Mouse (Mus musculus): ENCODE results near the gene Nupl2.
A peak's percentile ranks its signal among the peaks of the same experiment; 100 is the strongest.

Gene Nupl2

GRCm38 (mm10) chr5:24164789-24165445 is at the start of gene Nupl2:
Gene Nupl2 (plus strand): TSS chr5:24164963.
- peak; percentile 96 for DNase-seq

- no peak for DNase-seq
Observed at GRCm38 (mm10) chr5:24122221-24122620, 42.5 kb upstream of the Nupl2 start.

- DNase-seq = no peak
Observed at GRCm38 (mm10) chr5:24124175-24124574, 40.6 kb upstream of the Nupl2 start.

GRCm38 (mm10) chr5:24124579-24125276 is 40.0 kb upstream of the Nupl2 start:
- no peak for DNase-seq

- no peak for DNase-seq
Observed at GRCm38 (mm10) chr5:24125910-24126636, 38.7 kb upstream of the Nupl2 start.

GRCm38 (mm10) chr5:24126967-24127366 is 37.8 kb upstream of the Nupl2 start:
- DNase-seq = no peak

- DNase-seq = no peak
Observed at GRCm38 (mm10) chr5:24146964-24147363, 17.8 kb upstream of the Nupl2 start.

- no peak for DNase-seq
Observed at GRCm38 (mm10) chr5:24152199-24152598, 12.6 kb upstream of the Nupl2 start.

- DNase-seq = no peak
Observed at GRCm38 (mm10) chr5:24156774-24157173, 8.0 kb upstream of the Nupl2 start.

GRCm38 (mm10) chr5:24167263-24167662 is 2.5 kb downstream of the Nupl2 start:
- DNase-seq = peak; percentile 16

GRCm38 (mm10) chr5:24169881-24170280 is 5.1 kb downstream of the Nupl2 start:
- no peak for DNase-seq

- DNase-seq = no peak
Observed at GRCm38 (mm10) chr5:24172092-24172491, 7.3 kb downstream of the Nupl2 start.

- DNase-seq = no peak
Observed at GRCm38 (mm10) chr5:24181514-24182295, 16.9 kb downstream of the Nupl2 start.

GRCm38 (mm10) chr5:24182296-24182734 is 17.6 kb downstream of the Nupl2 start:
- no peak for DNase-seq

- DNase-seq = no peak
Observed at GRCm38 (mm10) chr5:24183096-24183495, 18.3 kb downstream of the Nupl2 start.

GRCm38 (mm10) chr5:24184011-24184410 is 19.2 kb downstream of the Nupl2 start:
- DNase-seq = no peak

GRCm38 (mm10) chr5:24188476-24188875 is 23.7 kb downstream of the Nupl2 start:
- DNase-seq = no peak

- no peak for DNase-seq
Observed at GRCm38 (mm10) chr5:24191821-24192220, 27.1 kb downstream of the Nupl2 start.

GRCm38 (mm10) chr5:24201006-24201405 is 36.2 kb downstream of the Nupl2 start:
- no peak for DNase-seq

GRCm38 (mm10) chr5:24202492-24202891 is 37.7 kb downstream of the Nupl2 start:
- no peak for DNase-seq

- DNase-seq = no peak
Observed at GRCm38 (mm10) chr5:24203266-24203665, 38.5 kb downstream of the Nupl2 start.

GRCm38 (mm10) chr5:24207965-24208364 is 43.2 kb downstream of the Nupl2 start:
- no peak for DNase-seq

- DNase-seq = no peak
Observed at GRCm38 (mm10) chr5:24208505-24208904, 43.7 kb downstream of the Nupl2 start.
